Mouse (Mus musculus) ES-E14 (cell line): ENCODE results near the gene Sh3bp2.

Experiments
- HCFC1 ChIP-seq: IDR thresholded peaks from 2 replicates; pipeline ENCODE4 v1.6.1; 2012; ENCODE audit warnings: low read length, inconsistent platforms, borderline replicate concordance; ENCODE audit not compliant: insufficient read depth
- ZNF384 ChIP-seq: IDR thresholded peaks from 2 replicates; pipeline ENCODE4 v1.6.1; 2012; ENCODE audit warnings: low read depth, low read length, inconsistent platforms

DNA sequence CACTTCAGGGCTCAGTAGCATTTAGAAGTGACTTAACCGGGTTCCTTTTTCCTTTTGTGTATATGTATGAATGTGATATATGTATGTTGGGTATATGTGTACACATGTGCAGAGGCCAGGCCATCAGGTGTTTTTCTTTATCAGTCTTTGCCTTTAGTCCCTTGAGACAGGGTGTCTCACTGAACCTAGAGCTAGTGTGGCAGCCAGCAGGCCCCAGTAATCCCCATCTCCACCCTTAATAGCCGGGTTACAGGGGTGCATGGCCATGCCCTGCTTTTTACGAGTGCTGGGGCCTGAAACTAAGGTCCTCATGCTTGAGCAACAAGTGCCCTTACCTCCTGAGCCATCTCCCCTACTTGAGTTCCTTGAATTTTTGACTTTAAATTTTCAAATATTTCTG, 45.9 kb downstream of the Sh3bp2 start:
- TF ChIP-seq HCFC1 (no peak), ZNF384 (no peak)
